Mouse (Mus musculus) embryo, embryonic 11.5 days (tissue): ENCODE measurements around the gene Gm10670.
"Not testable (repeated sequence)": the region's sequence is repeated elsewhere in the genome, so short reads cannot be mapped to it uniquely, and the experiment has no call there.

Source experiments
- DNase-seq: peaks from one replicate; pipeline ENCODE4 v3.0.0-alpha.2; 2012; ENCODE audit warnings: low read depth, low spot score

Gm10670 gene

DNA sequence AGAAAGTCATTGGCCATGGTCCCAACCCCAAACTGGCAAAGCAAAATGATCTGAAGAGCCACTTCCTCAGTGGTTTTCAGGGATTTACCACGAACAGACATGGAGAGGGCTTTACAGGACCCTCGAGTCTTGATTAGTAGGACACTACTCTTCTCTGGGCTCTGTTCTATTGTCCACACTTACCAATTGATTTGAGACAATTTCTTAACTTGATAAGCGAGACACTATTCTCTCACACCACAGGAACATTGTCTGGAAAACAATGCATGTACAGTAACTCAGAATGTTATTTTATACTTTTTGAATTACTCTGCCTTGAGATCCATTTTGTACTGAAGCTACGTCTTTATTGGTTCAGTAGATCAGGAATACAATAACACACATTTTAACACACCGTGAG, at the start of gene Gm10670:
TSS of gene Gm10670 (minus strand) at position 101 of the 400 bp plus-strand sequence.
- not testable (repeated sequence) for DNase-seq

- DNase-seq = not testable (repeated sequence)
Observed at GRCm38 (mm10) chr7:20510434-20510833, 35.7 kb upstream of the Gm10670 start, which contains the start of gene Vmn1r103. TSS of gene Vmn1r103 (minus strand) at chr7:20510534.

DNA sequence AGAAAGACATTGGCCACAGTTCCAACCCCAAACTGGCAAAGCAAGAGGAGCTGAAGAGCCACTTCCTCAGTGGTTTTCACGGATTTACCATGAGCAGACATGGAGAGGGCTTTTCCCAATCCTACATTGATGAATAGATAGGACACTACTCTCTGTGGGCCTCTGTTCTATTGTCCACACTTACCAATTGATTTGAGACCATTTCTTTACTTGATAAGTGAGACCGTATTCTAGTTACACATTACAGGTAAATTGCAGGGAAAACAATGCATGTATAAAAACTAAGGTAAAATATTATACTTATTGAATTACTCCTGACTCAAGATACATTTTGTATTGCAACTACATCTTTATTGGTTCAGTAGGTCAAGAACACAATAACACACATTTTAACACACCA, 32.2 kb downstream of the Gm10670 start, which contains the start of gene Vmn1r101:
TSS of gene Vmn1r101 (minus strand) at position 101 of the 400 bp plus-strand sequence.
- not testable (repeated sequence) for DNase-seq
